Mouse (Mus musculus) megakaryocyte, embryonic 14.5 days (primary cell): ENCODE data around the gene Pip4k2b.

Experiments
- FLI1 ChIP-seq: IDR thresholded peaks from 2 replicates; pipeline ENCODE4 v1.6.1; 2012; ENCODE audit warnings: low read length, inconsistent platforms, mixed read lengths
- GATA1 ChIP-seq: IDR thresholded peaks from 3 replicates; pipeline ENCODE4 v1.6.1; 2012; ENCODE audit warnings: mixed read lengths, low read length, inconsistent platforms, borderline replicate concordance

- no peak for TF ChIP-seq GATA1
- no peak for TF ChIP-seq FLI1
Observed at GRCm38 (mm10) chr11:97738703-97739102, 5.8 kb downstream of the Pip4k2b start.
